Mouse (Mus musculus) spleen, adult 2 months (tissue): ENCODE results near the gene Mup9. TPM values are rescaled to one million over a fixed set of nuclear protein-coding genes. Genes with fewer than 3 reads are reported as not detected.
"Not testable (repeated sequence)": the region's sequence is repeated elsewhere in the genome, so short reads cannot be mapped to it uniquely, and the experiment has no call there.

Experiments
- DNase-seq, 2 experiments: peaks; one replicate each; pipeline versions ENCODE4 v3.0.0 to v3.0.0-alpha.2; 2012 to 2021; ENCODE audit warnings: low spot score in 2 of 2, low read depth in 1 of 2
- H3K27ac ChIP-seq: fragments of 200-500 bp; 2 replicates; pipeline ENCODE4 v1.5.1; 2012; ENCODE audit warnings: low read length, inconsistent platforms; ENCODE audit not compliant: insufficient read depth
- H3K27me3 ChIP-seq: fragments of 200-500 bp; 2 replicates; pipeline ENCODE4 v1.6.1; 2012; ENCODE audit warnings: mild to moderate bottlenecking, moderate library complexity, low read length, inconsistent platforms; ENCODE audit not compliant: control insufficient read depth, insufficient read depth
- H3K36me3 ChIP-seq: fragments of 200-500 bp; 2 replicates; pipeline ENCODE4 v1.6.1; 2012; ENCODE audit warnings: mild to moderate bottlenecking, low read length, inconsistent platforms; ENCODE audit not compliant: control insufficient read depth, insufficient read depth
- H3K4me1 ChIP-seq: fragments of 200-500 bp; 2 replicates; pipeline ENCODE4 v1.6.1; 2011; ENCODE audit warnings: inconsistent platforms; ENCODE audit not compliant: control insufficient read depth, insufficient read depth, insufficient read length
- H3K4me3 ChIP-seq: fragments of 200-500 bp; 2 replicates; pipeline ENCODE4 v1.5.1; 2011; ENCODE audit warnings: mild to moderate bottlenecking, inconsistent platforms; ENCODE audit not compliant: insufficient read depth, insufficient read length; ENCODE audit errors: extremely low read depth
- WGBS: fragments of 180-500 bp; shearing (Covaris S2); methylation state at CpG from one replicate; pipeline ENCODE4 v1.1.7; 2018; 5-methylcytosine and 5-hydroxymethylcytosine counted together
- polyA plus RNA-seq: library from polyadenylated mRNA; depleted of rRNA; stranded (reverse); fragments of >200 nt; gene quantifications from 2 replicates; pipeline ENCODE4 v1.2.3, GENCODE M21; 2012; rRNA removed

Mup9 gene
- polyA plus RNA-seq, result not detected in 2 replicates

GRCm38 (mm10) chr4:60421852-60422251 lies at the start of gene Mup9:
TSS of gene Mup9 (minus strand) at chr4:60421952.
- not testable (repeated sequence) for H3K4me3 ChIP-seq, H3K27ac ChIP-seq, H3K4me1 ChIP-seq, DNase-seq, H3K36me3 ChIP-seq, H3K27me3 ChIP-seq
- WGBS, result 79% methylated on average over 3 of the region's 3 CpGs

Other genes starting within 250 kb of the Mup9 start
- gene Mup8, start 199.4 kb downstream of the Mup9 start, polyA plus RNA-seq, result not detected in 2 replicates
- not detected in 2 replicates for gene Mup1, start 80.0 kb upstream of the Mup9 start, polyA plus RNA-seq
- not detected in 2 replicates for gene Mup10, start 160.2 kb upstream of the Mup9 start, polyA plus RNA-seq
- gene Mup11, start 240.5 kb upstream of the Mup9 start, polyA plus RNA-seq, result not detected in 2 replicates